Mouse (Mus musculus) limb, embryonic 14.5 days (tissue): ENCODE measurements at regions not wholly inside any gene's neighbourhood (a gene's known extent, or its start where the extent isn't known, plus 50 kb on each side); places are given as distances from the start of the nearest gene placed in this dataset.

Experiments
- ATAC-seq: fragments of 200-750 bp; cut with Nextera tagmentation; 2 replicates; pipeline ENCODE4 v1.8.0; 2017; ENCODE audit warnings: low read depth, moderate number of reproducible peaks, moderate TSS enrichment; ENCODE audit not compliant: low FRiP score
- DNase-seq: peaks from one replicate; pipeline ENCODE4 v3.0.0-alpha.2; 2015; ENCODE audit warnings: low spot score
- H3K27ac ChIP-seq: fragments of 300-500 bp; sonication (generic); replicated peaks from 2 replicates; pipeline ENCODE4 v1.5.1; 2014; ENCODE audit warnings: low read depth, mild to moderate bottlenecking, low read length, moderate library complexity, mixed read lengths
- H3K27me3 ChIP-seq: fragments of 300-500 bp; sonication (generic); 2 replicates; pipeline ENCODE4 v1.6.1; 2014; ENCODE audit warnings: low read length, mixed read lengths; ENCODE audit not compliant: control insufficient read depth, insufficient read depth
- H3K36me3 ChIP-seq: fragments of 300-500 bp; sonication (generic); 2 replicates; pipeline ENCODE4 v1.6.1; 2014; ENCODE audit warnings: mild to moderate bottlenecking, low read length, moderate library complexity, mixed read lengths; ENCODE audit not compliant: control insufficient read depth, insufficient read depth
- H3K4me1 ChIP-seq: fragments of 300-500 bp; sonication (generic); 2 replicates; pipeline ENCODE4 v1.6.1; 2014; ENCODE audit warnings: antibody characterized with exemption, low read length, mixed read lengths; ENCODE audit not compliant: control insufficient read depth, insufficient read depth
- H3K4me2 ChIP-seq: fragments of 300-500 bp; sonication (generic); replicated peaks from 2 replicates; pipeline ENCODE4 v1.6.1; 2014; ENCODE audit warnings: low read depth, mild to moderate bottlenecking, low read length, moderate library complexity; ENCODE audit not compliant: severe bottlenecking
- H3K4me3 ChIP-seq: fragments of 300-500 bp; sonication (generic); replicated peaks from 2 replicates; pipeline ENCODE4 v1.5.1; 2014; ENCODE audit warnings: low read length
- H3K9ac ChIP-seq: fragments of 300-500 bp; sonication (generic); 2 replicates; pipeline ENCODE4 v1.6.1; 2014; ENCODE audit warnings: mild to moderate bottlenecking, low read depth, low read length, moderate library complexity; ENCODE audit not compliant: severe bottlenecking
- H3K9me3 ChIP-seq: fragments of 300-500 bp; sonication (generic); 2 replicates; pipeline ENCODE4 v1.6.1; 2016; ENCODE audit warnings: low read length; ENCODE audit not compliant: control insufficient read depth
- POLR2A ChIP-seq: fragments of 200-500 bp; IDR thresholded peaks from 2 replicates; pipeline ENCODE4 v1.8.0; 2012; ENCODE audit warnings: inconsistent platforms, mild to moderate bottlenecking, moderate library complexity, borderline replicate concordance; ENCODE audit not compliant: insufficient read depth, insufficient read length; ENCODE audit errors: extremely low read depth
- WGBS: fragments of 180-500 bp; shearing (Covaris S2); extraction: QIAGEN DNeasy Blood & Tissue Kit; methylation state at CpG from one replicate; pipeline ENCODE4 v1.1.7; 2014; 5-methylcytosine and 5-hydroxymethylcytosine counted together

- peak overlapping the region; percentile 82 for H3K27ac ChIP-seq
These were observed 58.6 kb downstream of the Isg20 start for GRCm38 (mm10) chr7:78971644-78972313.

DNA sequence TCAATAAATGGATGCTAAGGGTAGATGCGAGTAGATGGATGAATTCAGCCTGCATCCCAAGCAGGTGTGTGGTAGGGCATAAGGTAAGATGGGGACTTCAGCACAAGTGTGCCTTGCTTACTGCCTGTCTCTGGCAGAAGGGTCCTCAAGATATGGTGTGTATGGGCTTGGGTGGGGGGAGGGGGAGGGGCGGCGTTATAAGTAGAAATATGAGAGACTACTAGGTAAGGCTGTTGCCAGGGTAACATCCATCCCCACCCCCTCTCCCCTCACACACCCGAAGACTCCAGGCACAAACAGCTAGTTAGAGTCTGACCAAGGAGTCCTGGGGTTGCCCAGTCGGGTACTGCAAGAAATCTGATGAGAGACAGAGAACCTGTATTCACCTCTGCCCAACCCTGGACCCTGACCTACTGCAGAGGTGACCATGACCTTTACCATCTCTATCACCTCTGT is 63.5 kb upstream of the Acan start:
- no peak for TF ChIP-seq POLR2A
- H3K4me2 ChIP-seq: peak overlapping the region; percentile 77
- DNase-seq: no peak
- peak overlapping the region; percentile 80 for H3K27ac ChIP-seq
- no peaks in the 10 kb centered on the region for H3K36me3 ChIP-seq
- peaks cover 6% of the 10 kb centered on the region for H3K4me1 ChIP-seq
- WGBS: 33% methylated on average over 5 of the region's 5 CpGs
- no peak overlapping the region for H3K9ac ChIP-seq
- ATAC-seq: 0 out of 2 replicates have a peak, but pooled peaks have one; percentile 23
- no peaks in the 10 kb centered on the region for H3K9me3 ChIP-seq
- H3K4me3 ChIP-seq: peak overlapping the region; percentile 39
- no peaks in the 10 kb centered on the region for H3K27me3 ChIP-seq

More at GRCm38 (mm10) chr7:78971644-78972313, 58.6 kb downstream of the Isg20 start:
- H3K9me3 ChIP-seq: no peaks in the 10 kb centered on the region
- no peaks in the 10 kb centered on the region for H3K36me3 ChIP-seq
- peaks cover 12% of the 10 kb centered on the region for H3K4me1 ChIP-seq
- DNase-seq: peak; percentile 38
- no peak for TF ChIP-seq POLR2A
- no peak overlapping the region for H3K4me3 ChIP-seq
- no peaks in the 10 kb centered on the region for H3K27me3 ChIP-seq
- 44% methylated on average over 11 of the region's 12 CpGs for WGBS
- H3K9ac ChIP-seq: no peak overlapping the region
- ATAC-seq: peak; percentile 65
- no peak overlapping the region for H3K4me2 ChIP-seq

GRCm38 (mm10) chr7:78990302-78991038 is 62.8 kb upstream of the Acan start:
- ATAC-seq: peak; percentile 85
- H3K9ac ChIP-seq: peak overlapping the region; percentile 53
- peak overlapping the region; percentile 77 for H3K4me2 ChIP-seq

GRCm38 (mm10) chr7:78992991-78993390 is 60.3 kb upstream of the Acan start:
- ATAC-seq (no peak), DNase-seq (no peak)
- Histone ChIP-seq H3K36me3 (no peaks in the 10 kb centered on the region), H3K4me3 (no peak overlapping the region), H3K27ac (no peak overlapping the region), H3K27me3 (no peaks in the 10 kb centered on the region), H3K4me1 (peaks cover 6% of the 10 kb centered on the region), H3K9ac (no peak overlapping the region), H3K9me3 (no peaks in the 10 kb centered on the region), H3K4me2 (no peak overlapping the region)
- TF ChIP-seq POLR2A: no peak
- 86% methylated on average over 7 of the region's 7 CpGs for WGBS

More at GRCm38 (mm10) chr7:78990302-78991038, 62.8 kb upstream of the Acan start:
- peak; percentile 72 for DNase-seq
- Histone ChIP-seq H3K27me3 (no peaks in the 10 kb centered on the region), H3K9me3 (no peaks in the 10 kb centered on the region), H3K36me3 (no peaks in the 10 kb centered on the region), H3K4me3 (peak overlapping the region; percentile 39), H3K27ac (peak overlapping the region; percentile 80), H3K4me1 (peaks cover 6% of the 10 kb centered on the region)
- whole genome bisulfite sequencing: 4% methylated on average over 27 of the region's 27 CpGs
- TF ChIP-seq POLR2A: no peak

DNA sequence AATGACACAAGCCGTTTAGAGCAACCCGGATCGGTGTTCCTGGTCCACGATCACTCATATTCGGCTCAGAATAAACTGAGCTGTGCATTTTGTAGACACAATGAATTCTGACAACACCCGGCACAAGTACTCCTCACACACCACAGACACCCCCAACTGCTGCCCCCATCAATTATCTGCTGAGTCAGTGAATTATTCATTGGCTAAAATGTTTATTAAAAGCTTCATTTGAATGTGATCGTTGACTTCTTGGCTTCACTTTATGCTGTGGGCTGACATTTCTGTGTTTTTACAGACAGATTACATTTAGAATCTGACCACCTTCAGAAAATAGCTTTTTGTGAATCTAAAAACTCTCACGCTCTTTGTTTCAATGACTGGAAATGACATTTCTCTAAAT is 59.1 kb upstream of the Acan start:
- WGBS: 84% methylated on average over 8 of the region's 8 CpGs

More for the DNA sequence above, 59.1 kb upstream of the Acan start:
- no peak for DNase-seq
- no peak overlapping the region for H3K9ac ChIP-seq
- H3K4me3 ChIP-seq: no peak overlapping the region
- TF ChIP-seq POLR2A: no peak
- H3K4me2 ChIP-seq: no peak overlapping the region
- no peaks in the 10 kb centered on the region for H3K9me3 ChIP-seq
- peaks cover 6% of the 10 kb centered on the region for H3K4me1 ChIP-seq
- no peaks in the 10 kb centered on the region for H3K36me3 ChIP-seq
- H3K27ac ChIP-seq: no peak overlapping the region
- ATAC-seq: no peak
- H3K27me3 ChIP-seq: no peaks in the 10 kb centered on the region
